Mouse (Mus musculus): ENCODE measurements around the gene Thoc5. TPM values are rescaled to one million over a fixed set of nuclear protein-coding genes. Genes with fewer than 3 reads are reported as not detected.

The Thoc5 gene
- polyA plus RNA-seq, 1 experiment, result 57.9 TPM

DNA sequence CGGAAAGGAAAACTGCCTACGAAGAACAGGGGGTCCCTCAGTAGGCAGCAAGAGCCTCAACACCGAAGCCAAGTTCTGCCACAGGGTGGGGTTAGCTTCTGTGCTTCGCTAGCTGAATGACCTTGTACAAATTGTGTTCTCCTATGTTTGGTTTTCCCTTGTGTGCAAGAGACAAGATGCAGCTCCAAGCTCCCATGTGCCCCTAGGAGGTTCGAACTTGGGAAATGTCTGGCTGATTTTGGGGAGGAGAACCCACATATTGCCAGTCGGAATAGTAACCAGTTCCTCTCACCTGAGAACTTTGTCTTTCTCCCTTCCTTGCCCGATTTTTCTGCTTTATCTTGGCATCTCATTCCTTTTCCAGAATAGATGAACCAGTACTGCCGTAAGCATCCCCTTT is 53.7 kb downstream of the Thoc5 start:
- H3K79me2 ChIP-seq (ENCODE audit: control insufficient read depth, insufficient read depth), result no peaks in the 10 kb centered on the region
- TF ChIP-seq REST (IDR thresholded peaks at IDR 0.05; ENCODE audit: insufficient read depth, insufficient read length) (no peak), POLR2AphosphoS2 (IDR thresholded peaks at IDR 0.05; ENCODE audit: insufficient read length, low read depth) (no peak), MAX (IDR thresholded peaks at IDR 0.05; ENCODE audit: low read depth) (no peak), USF1 (IDR thresholded peaks at IDR 0.05; ENCODE audit: low read depth) (no peak), CEBPB (IDR thresholded peaks at IDR 0.05; ENCODE audit: insufficient read depth, poor library complexity, severe bottlenecking) (no peak), TCF3 (IDR thresholded peaks at IDR 0.05; ENCODE audit: insufficient read length, low read depth) (no peak)
- no peaks in the 10 kb centered on the region for H3K36me3 ChIP-seq (ENCODE audit: control insufficient read depth, insufficient read depth)
- no peak overlapping the region for H3ac ChIP-seq (ENCODE audit: control insufficient read depth, insufficient read length)
- peaks cover 54% of the 10 kb centered on the region for H3K27me3 ChIP-seq (ENCODE audit: control insufficient read depth, insufficient read depth, insufficient read length)
- H3K4me2 ChIP-seq (ENCODE audit: low read depth), result no peak overlapping the region
- no peak overlapping the region for H3K4me3 ChIP-seq

DNA sequence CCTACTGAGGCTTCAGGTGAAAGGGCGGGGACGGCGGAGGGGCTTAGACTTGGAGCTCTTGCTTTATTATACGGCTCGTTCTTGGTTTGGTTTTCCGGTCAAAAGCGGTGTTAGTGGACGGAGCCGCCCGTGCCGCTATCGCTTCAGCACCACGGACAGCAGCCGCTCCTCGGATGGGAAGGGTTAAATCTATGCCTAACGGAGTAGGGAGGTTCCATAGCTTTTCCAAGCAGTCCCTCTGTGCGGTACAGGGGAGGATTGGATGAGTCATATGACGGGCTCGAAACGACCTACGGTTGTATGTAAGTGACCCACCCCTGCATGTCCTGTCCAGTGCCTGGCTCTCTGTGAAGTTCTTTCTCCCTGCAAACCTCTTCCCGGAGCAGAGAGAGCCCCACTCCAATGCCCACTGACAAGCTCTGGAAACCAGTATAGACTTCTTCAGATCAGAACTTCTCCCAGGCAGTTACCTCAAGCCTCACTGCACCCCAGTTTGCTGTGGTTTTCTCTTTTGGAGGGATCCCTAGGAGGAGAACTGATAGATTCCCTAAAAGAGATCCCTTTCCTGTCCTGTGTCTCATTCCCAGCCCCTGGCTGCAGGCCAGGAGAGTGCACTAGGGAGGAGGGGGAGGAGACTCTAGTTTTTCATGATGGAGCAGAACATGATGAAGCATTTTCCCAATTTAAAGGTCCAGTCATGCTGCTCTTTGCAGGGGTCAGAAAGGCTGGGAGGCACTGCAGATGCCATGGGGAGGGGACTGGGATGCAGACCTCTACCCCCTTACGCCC is 54.3 kb downstream of the Thoc5 start:
- H3K27me3 ChIP-seq (ENCODE audit: control insufficient read depth, insufficient read depth, insufficient read length), result peaks cover 59% of the 10 kb centered on the region
- H3K4me3 ChIP-seq, result no peak overlapping the region
- TF ChIP-seq E2F4 (IDR thresholded peaks at IDR 0.05; ENCODE audit: insufficient read depth), result no peak
- peak; percentile 97 for TF ChIP-seq REST (IDR thresholded peaks at IDR 0.05; ENCODE audit: insufficient read depth, insufficient read length)
- no peaks in the 10 kb centered on the region for H3K79me2 ChIP-seq (ENCODE audit: control insufficient read depth, insufficient read depth)
- H3ac ChIP-seq (ENCODE audit: control insufficient read depth, insufficient read length), result no peak overlapping the region
- no peak overlapping the region for H3K4me2 ChIP-seq (ENCODE audit: low read depth)
- H3K36me3 ChIP-seq (ENCODE audit: control insufficient read depth, insufficient read depth), result no peaks in the 10 kb centered on the region

DNA sequence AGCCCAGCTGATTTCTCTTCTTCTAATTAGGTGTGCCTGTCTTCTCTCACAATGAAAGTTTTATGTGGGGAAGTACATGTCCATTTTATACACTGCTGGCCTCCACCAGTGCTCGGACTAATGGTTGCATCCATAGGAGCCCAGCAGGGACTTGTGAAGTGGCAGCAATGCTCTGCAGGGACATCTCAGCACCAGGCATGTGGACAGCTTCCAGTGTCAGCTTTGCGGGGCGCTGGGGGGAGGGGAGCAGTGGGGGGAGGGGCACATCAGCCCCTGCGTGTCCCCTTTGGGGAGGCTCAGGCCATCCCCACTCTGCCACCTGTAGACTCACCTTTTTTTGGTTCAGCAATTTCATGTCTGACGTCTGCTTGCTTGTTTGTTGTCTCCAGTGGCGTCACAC is 58.3 kb downstream of the Thoc5 start:
- H3K27me3 ChIP-seq (ENCODE audit: control insufficient read depth, insufficient read depth, insufficient read length), result peaks cover 59% of the 10 kb centered on the region
- TF ChIP-seq SRF (IDR thresholded peaks at IDR 0.05; ENCODE audit: control insufficient read depth, insufficient read length, low read depth) (no peak), TCF12 (IDR thresholded peaks at IDR 0.05; ENCODE audit: insufficient read depth, poor library complexity, severe bottlenecking) (no peak), MYOG (IDR thresholded peaks at IDR 0.05; ENCODE audit: control insufficient read depth in 1 of 3, insufficient read depth in 1 of 3, insufficient read length in 2 of 3, low read depth in 2 of 3) (no peak), REST (IDR thresholded peaks at IDR 0.05; ENCODE audit: insufficient read depth, insufficient read length) (peak; percentile 74), MAX (IDR thresholded peaks at IDR 0.05; ENCODE audit: low read depth) (no peak), E2F4 (IDR thresholded peaks at IDR 0.05; ENCODE audit: insufficient read depth) (no peak), CEBPB (IDR thresholded peaks at IDR 0.05; ENCODE audit: insufficient read depth, poor library complexity, severe bottlenecking) (no peak)
- no peaks in the 10 kb centered on the region for H3K36me3 ChIP-seq (ENCODE audit: control insufficient read depth, insufficient read depth)
- no peaks in the 10 kb centered on the region for H3K79me2 ChIP-seq (ENCODE audit: control insufficient read depth, insufficient read depth)
- no peak overlapping the region for H3K4me3 ChIP-seq
- no peak overlapping the region for H3K4me2 ChIP-seq (ENCODE audit: low read depth)
- H3ac ChIP-seq (ENCODE audit: control insufficient read depth, insufficient read length), result no peak overlapping the region

DNA sequence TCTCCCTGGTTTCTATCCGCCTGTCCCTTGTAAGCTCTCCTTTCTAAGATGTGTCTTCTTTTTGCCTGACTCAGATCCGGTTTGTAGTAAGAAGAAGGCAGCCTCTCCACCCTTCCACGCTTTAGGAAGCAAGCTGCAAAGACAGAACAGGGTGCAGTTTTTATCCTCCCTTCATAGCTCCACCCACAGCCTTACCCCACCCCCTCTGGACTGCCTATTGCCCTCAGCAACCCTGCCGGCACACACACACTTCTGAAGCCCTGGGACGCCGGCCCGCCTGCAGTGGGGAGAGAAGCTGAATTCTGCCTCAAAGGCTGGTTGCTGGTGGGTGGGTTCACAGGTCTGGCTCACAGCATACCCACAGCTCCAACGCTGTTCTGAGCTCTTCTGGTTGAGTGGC is 58.8 kb downstream of the Thoc5 start:
- H3K27me3 ChIP-seq (ENCODE audit: control insufficient read depth, insufficient read depth, insufficient read length), result peaks cover 55% of the 10 kb centered on the region
- no peak overlapping the region for H3ac ChIP-seq (ENCODE audit: control insufficient read depth, insufficient read length)
- no peaks in the 10 kb centered on the region for H3K36me3 ChIP-seq (ENCODE audit: control insufficient read depth, insufficient read depth)
- TF ChIP-seq POLR2AphosphoS2 (IDR thresholded peaks at IDR 0.05; ENCODE audit: insufficient read length, low read depth) (no peak), CEBPB (IDR thresholded peaks at IDR 0.05; ENCODE audit: insufficient read depth, poor library complexity, severe bottlenecking) (no peak), USF1 (IDR thresholded peaks at IDR 0.05; ENCODE audit: low read depth) (no peak), TCF3 (IDR thresholded peaks at IDR 0.05; ENCODE audit: insufficient read length, low read depth) (no peak), SRF (IDR thresholded peaks at IDR 0.05; ENCODE audit: control insufficient read depth, insufficient read length, low read depth) (no peak), E2F4 (IDR thresholded peaks at IDR 0.05; ENCODE audit: insufficient read depth) (no peak), TCF12 (IDR thresholded peaks at IDR 0.05; ENCODE audit: insufficient read depth, poor library complexity, severe bottlenecking) (no peak), POLR2A (IDR thresholded peaks at IDR 0.05; ENCODE audit: insufficient read length, low read depth) (no peak), REST (IDR thresholded peaks at IDR 0.05; ENCODE audit: insufficient read depth, insufficient read length) (no peak), MYOD1 (IDR thresholded peaks at IDR 0.05; ENCODE audit: control insufficient read depth in 1 of 3, insufficient read length in 2 of 3, low read depth in 2 of 3) (no peak), MYOG (IDR thresholded peaks at IDR 0.05; ENCODE audit: control insufficient read depth in 1 of 3, insufficient read depth in 1 of 3, insufficient read length in 2 of 3, low read depth in 2 of 3) (no peak), MAX (IDR thresholded peaks at IDR 0.05; ENCODE audit: low read depth) (no peak)
- no peaks in the 10 kb centered on the region for H3K79me2 ChIP-seq (ENCODE audit: control insufficient read depth, insufficient read depth)
- no peak overlapping the region for H3K4me3 ChIP-seq
- no peak overlapping the region for H3K4me2 ChIP-seq (ENCODE audit: low read depth)

DNA sequence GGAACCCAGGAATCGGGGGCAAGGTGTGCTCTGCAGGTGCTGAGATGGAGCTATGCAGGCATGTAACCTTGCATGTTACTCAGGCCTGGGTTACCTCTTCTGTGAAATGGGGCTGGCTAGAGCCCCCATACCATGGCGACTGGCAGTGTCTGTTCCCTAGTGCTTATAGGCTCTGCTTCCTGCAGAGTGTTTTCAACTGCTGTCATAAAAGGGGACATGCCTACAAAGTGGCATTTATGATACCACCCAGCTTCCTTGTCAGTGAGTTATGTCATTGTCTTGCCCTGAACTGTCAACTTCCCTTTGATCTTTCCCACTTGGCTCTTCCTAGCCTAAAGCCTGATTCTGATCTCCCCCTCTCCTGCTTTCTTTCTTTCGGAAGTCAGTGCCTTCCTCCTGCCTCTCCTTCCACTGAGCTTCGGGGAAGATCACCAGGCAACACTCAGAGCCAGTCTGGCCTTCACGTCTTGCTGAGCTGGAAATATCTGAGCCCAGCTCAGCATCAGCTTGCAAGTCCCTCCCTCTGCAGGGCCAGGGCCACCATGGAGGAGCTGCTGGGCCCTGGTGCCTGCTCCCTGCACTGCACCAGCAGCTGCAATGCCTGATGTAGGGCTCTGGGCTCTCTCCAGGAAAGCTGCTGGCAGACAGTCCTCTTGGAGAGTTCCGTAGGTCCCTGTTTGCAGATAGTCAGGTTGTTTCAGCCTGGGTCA is 68.1 kb downstream of the Thoc5 start:
- TF ChIP-seq MAX (IDR thresholded peaks at IDR 0.05; ENCODE audit: low read depth), result no peak
- no peak for TF ChIP-seq E2F4 (IDR thresholded peaks at IDR 0.05; ENCODE audit: insufficient read depth)
- no peak for TF ChIP-seq SRF (IDR thresholded peaks at IDR 0.05; ENCODE audit: control insufficient read depth, insufficient read length, low read depth)
- no peak for TF ChIP-seq POLR2AphosphoS2 (IDR thresholded peaks at IDR 0.05; ENCODE audit: insufficient read length, low read depth)
- TF ChIP-seq POLR2A (IDR thresholded peaks at IDR 0.05; ENCODE audit: insufficient read length, low read depth), result no peak
- no peak for TF ChIP-seq MYOD1 (IDR thresholded peaks at IDR 0.05; ENCODE audit: control insufficient read depth in 1 of 3, insufficient read length in 2 of 3, low read depth in 2 of 3)
- no peak for TF ChIP-seq USF1 (IDR thresholded peaks at IDR 0.05; ENCODE audit: low read depth)
- TF ChIP-seq TCF3 (IDR thresholded peaks at IDR 0.05; ENCODE audit: insufficient read length, low read depth), result no peak
- no peak for TF ChIP-seq REST (IDR thresholded peaks at IDR 0.05; ENCODE audit: insufficient read depth, insufficient read length)
- Histone ChIP-seq H3K79me2 (ENCODE audit: control insufficient read depth, insufficient read depth) (no peaks in the 10 kb centered on the region), H3K4me3 (no peak overlapping the region), H3K36me3 (ENCODE audit: control insufficient read depth, insufficient read depth) (no peaks in the 10 kb centered on the region), H3ac (ENCODE audit: control insufficient read depth, insufficient read length) (no peak overlapping the region), H3K4me2 (ENCODE audit: low read depth) (no peak overlapping the region), H3K27me3 (ENCODE audit: control insufficient read depth, insufficient read depth, insufficient read length) (peaks cover 44% of the 10 kb centered on the region)

All from myocyte (in vitro differentiated cells).